In genomic region chr16:42782091-42782679, GRCm38 (mm10) we compare ENCODE assay signal across 7 mouse cellular contexts.
DNase-seq lines count a peak whose midpoint lies in the region; ATAC-seq and TF ChIP-seq lines count a peak whose summit lies in the region.

No protein-coding gene starts in this region.

- H3K27ac ChIP-seq in cerebellum, adult 2 months (ENCODE audit: insufficient read depth, low read length), result no peak overlapping the region
- H3K27ac ChIP-seq in hindbrain, embryonic 16.5 days (ENCODE audit: low read depth, low read length), result peak overlapping the region; percentile 48
- H3K27ac ChIP-seq in left cerebral cortex, adult 2 months, result no peak overlapping the region
- H3K27ac ChIP-seq in midbrain, embryonic 14.5 days (replicated peaks; ENCODE audit: low read depth, low read length), result peak overlapping the region; percentile 82

- H3K9me3 ChIP-seq in hindbrain, embryonic 16.5 days (ENCODE audit: control insufficient read depth, low read length), result no peaks in the 10 kb centered on the region
- H3K9me3 ChIP-seq in midbrain, embryonic 14.5 days (ENCODE audit: control insufficient read depth, low read length), result no peaks in the 10 kb centered on the region

- no peak; the same call in 1 of the 2 replicates for TF ChIP-seq CTCF in cerebellum, adult 2 months (IDR thresholded peaks at IDR 0.05; ENCODE audit: borderline replicate concordance, insufficient read depth, low read depth, low read length)
- TF ChIP-seq CTCF in left cerebral cortex, adult 2 months (IDR thresholded peaks at IDR 0.05), result peak; percentile 79

- TF ChIP-seq POLR2A in cerebellum, adult 2 months (IDR thresholded peaks at IDR 0.05; ENCODE audit: borderline replicate concordance, insufficient read depth, low read length), result no peak

- intact Hi-C loops in left cerebral cortex, adult 2 months (cut with DNase I), result loop anchor here (2.0 to 10.0 kb wide), 4 partner anchors 177 to 610 kb away; no protein-coding TSS in a partner anchor

- no peaks in the 10 kb centered on the region for H3K4me1 ChIP-seq in cerebellum, adult 2 months (ENCODE audit: control insufficient read depth, insufficient read depth, low read length)
- peaks cover 15% of the 10 kb centered on the region for H3K4me1 ChIP-seq in hindbrain, embryonic 16.5 days (ENCODE audit: control insufficient read depth, insufficient read depth, low read depth, low read length)
- H3K4me1 ChIP-seq in midbrain, embryonic 14.5 days (ENCODE audit: control insufficient read depth, insufficient read depth, low read length), result peaks cover 15% of the 10 kb centered on the region

- peak; percentile 62 for DNase-seq in Muller cell, postnatal 12 days (ENCODE audit: inconsistent ontology term)
- peak; percentile 39 to 60 for DNase-seq in cerebellum, adult 2 months
- peak; percentile 51 for DNase-seq in forelimb bud, embryonic 11.5 days (ENCODE audit: low read depth, low spot score)
- DNase-seq in left cerebral cortex, adult 2 months (ENCODE audit: extremely low spot score in 1 of 2, low spot score in 2 of 2), result peak; percentile 32 to 50
- peak; percentile 92 for DNase-seq in midbrain, embryonic 14.5 days
- no peak for DNase-seq in T-cell, adult 2 months (ENCODE audit: low spot score)

- WGBS in cerebellum, adult 2 months, result 20% methylated on average over 5 of the region's 5 CpGs
- WGBS in hindbrain, embryonic 16.5 days, result 2% methylated on average over 5 of the region's 5 CpGs
- 0% methylated on average over 5 of the region's 5 CpGs for WGBS in midbrain, embryonic 14.5 days

- peak overlapping the region; percentile 31 for H3K4me2 ChIP-seq in hindbrain, embryonic 16.5 days (ENCODE audit: low read length)
- peak overlapping the region; percentile 31 for H3K4me2 ChIP-seq in midbrain, embryonic 14.5 days (ENCODE audit: low read length)

- peak; percentile 86 for ATAC-seq in hindbrain, embryonic 16.5 days
- peak; percentile 73; the same call in 1 of the 2 replicates for ATAC-seq in midbrain, embryonic 14.5 days (ENCODE audit: low FRiP score, low TSS enrichment)

- no peak overlapping the region for H3K9ac ChIP-seq in hindbrain, embryonic 16.5 days (ENCODE audit: low read depth, low read length)
- H3K9ac ChIP-seq in midbrain, embryonic 14.5 days (replicated peaks; ENCODE audit: low read length), result no peak overlapping the region

- no peaks in the 10 kb centered on the region for H3K27me3 ChIP-seq in cerebellum, adult 2 months (ENCODE audit: control insufficient read depth, insufficient read depth, low read length)
- no peaks in the 10 kb centered on the region for H3K27me3 ChIP-seq in hindbrain, embryonic 16.5 days (replicated peaks; ENCODE audit: control insufficient read depth, insufficient read depth, low read length)
- H3K27me3 ChIP-seq in midbrain, embryonic 14.5 days (ENCODE audit: control insufficient read depth, insufficient read depth, low read length), result no peaks in the 10 kb centered on the region

- H3K4me3 ChIP-seq in cerebellum, adult 2 months (replicated peaks; ENCODE audit: insufficient read depth, low read depth, low read length), result no peak overlapping the region
- H3K4me3 ChIP-seq in hindbrain, embryonic 16.5 days (ENCODE audit: low read length), result no peak overlapping the region
- H3K4me3 ChIP-seq in left cerebral cortex, adult 2 months, result no peak overlapping the region
- H3K4me3 ChIP-seq in midbrain, embryonic 14.5 days (replicated peaks; ENCODE audit: low read depth, low read length), result no peak overlapping the region

- H3K36me3 ChIP-seq in hindbrain, embryonic 16.5 days (ENCODE audit: control insufficient read depth, insufficient read depth, low read length), result no peaks in the 10 kb centered on the region
- no peaks in the 10 kb centered on the region for H3K36me3 ChIP-seq in midbrain, embryonic 14.5 days (ENCODE audit: control insufficient read depth, insufficient read depth, low read length)

Comparison
In these comparisons a context has a peak if more than half of its experiments do, and no peak if none do; other contexts are left out.
1. H3K27ac ChIP-seq: peak in hindbrain, embryonic 16.5 days (single experiment) and midbrain, embryonic 14.5 days (single experiment); none in cerebellum, adult 2 months (single experiment) and left cerebral cortex, adult 2 months (single experiment).